Mouse (Mus musculus) T-helper 1 cell (primary cell): ENCODE measurements around the gene Adgrb3.

Source experiments
- in situ Hi-C: fragments of 300-600 bp; cut with MboI, MseI; formaldehyde crosslinking; loops from one replicate; pipeline ENCODE4 v1.15.1; 2025; ENCODE audit warnings: high pct_unique_total_duplicates

The Adgrb3 gene

DNA sequence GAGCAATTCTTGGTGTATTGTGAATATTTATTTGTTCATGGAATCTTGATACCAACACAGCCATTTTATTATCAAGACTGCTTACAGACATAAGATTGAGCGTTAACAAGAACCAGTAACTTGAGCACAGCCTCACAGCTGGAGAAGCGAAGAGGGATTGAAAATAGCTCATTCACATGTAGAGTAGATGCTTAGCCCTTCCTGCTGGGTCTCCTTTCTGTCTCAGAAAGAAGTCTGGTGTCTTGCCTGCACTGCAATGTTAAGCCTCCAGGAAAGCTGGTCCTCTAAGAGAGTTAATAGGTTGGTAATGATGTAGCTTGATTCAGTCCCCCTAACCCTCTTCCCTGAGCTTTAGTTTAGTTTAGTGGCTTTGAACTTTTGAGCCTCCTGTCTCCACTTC lies 519.4 kb downstream of the Adgrb3 start:
- in situ Hi-C loops: no loop called here

DNA sequence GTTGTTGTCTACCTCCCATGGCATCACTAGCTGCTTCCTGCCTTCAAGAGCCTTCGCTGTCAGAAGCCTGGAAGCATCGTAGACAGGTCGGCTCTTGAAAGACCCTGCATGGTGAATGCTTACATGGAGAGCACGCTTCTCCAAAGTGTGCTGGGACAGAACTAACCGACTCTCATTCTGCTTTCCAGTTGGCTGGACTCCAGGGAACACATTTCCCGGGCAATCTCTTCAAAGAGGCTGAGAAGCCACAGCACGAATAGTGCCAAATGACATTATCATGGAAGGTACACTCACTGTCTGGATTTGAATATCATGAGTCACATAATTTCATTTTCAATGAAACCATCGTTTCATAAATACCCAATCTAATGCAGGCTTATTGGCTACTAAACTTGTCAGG lies 548.0 kb downstream of the Adgrb3 start:
- in situ Hi-C loops: no loop called here

DNA sequence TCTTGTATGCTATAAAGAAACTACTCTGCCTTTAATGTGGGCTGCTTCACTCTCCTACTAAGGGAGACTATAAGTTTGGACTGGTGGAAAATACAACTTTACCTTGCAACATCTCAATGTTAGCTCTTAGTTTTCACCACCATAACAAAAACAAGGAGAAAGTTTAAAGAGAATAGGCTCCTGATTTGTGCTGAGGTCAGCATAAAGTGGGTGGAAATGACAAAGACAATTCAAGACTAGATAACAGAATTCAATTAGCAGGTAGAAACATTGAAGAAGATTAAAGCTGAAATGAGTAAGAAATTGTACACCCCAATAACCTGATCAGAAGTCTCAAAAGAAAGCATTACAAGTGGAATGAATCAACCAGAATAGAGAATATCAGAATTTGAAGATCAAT lies 578.9 kb downstream of the Adgrb3 start:
- in situ Hi-C loops: no loop called here

DNA sequence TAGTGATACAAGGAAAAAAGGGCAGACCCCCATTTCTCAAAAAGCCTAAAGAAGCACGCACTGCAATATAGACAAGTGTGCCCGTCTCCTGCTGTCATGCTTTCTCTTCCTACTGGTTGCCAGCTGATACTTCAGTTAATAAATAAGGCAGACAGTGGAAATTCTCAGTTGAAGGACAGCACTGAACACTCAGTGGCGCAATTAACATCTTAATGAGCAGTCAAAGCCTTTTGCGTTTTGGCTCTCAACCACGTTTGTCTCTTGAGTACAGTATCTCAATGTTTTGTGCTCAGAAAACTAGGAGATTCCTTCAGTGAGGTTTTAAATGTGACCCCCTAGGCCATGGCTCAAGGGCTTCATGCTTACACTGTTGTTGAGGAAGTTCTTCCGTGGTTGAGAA lies 587.1 kb downstream of the Adgrb3 start:
- in situ Hi-C loops: no loop called here

DNA sequence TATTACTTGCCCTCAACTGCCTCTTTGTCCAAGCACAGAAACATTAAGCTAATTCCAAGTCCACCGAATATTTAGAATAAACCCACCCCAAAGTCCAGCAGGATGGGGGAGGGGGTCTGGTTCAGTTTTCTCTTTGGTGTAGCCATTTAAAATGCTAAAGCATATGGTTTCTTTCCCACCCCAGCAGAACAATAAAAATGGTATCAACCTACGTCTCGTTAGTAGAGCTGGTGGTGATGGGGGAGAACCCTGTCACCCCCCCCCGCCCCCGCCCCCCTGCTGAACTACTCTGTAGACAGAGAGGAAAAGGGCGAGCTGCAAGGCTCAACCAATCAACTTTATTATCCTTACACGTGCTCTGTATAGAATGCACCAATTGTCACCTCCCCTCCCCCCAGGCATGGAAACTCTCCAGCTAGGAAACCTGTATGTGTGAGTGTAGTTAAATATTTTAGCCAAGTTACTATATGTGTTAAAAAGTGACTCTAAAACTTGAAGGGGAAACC lies 600.2 kb downstream of the Adgrb3 start:
- in situ Hi-C loops: no loop called here

DNA sequence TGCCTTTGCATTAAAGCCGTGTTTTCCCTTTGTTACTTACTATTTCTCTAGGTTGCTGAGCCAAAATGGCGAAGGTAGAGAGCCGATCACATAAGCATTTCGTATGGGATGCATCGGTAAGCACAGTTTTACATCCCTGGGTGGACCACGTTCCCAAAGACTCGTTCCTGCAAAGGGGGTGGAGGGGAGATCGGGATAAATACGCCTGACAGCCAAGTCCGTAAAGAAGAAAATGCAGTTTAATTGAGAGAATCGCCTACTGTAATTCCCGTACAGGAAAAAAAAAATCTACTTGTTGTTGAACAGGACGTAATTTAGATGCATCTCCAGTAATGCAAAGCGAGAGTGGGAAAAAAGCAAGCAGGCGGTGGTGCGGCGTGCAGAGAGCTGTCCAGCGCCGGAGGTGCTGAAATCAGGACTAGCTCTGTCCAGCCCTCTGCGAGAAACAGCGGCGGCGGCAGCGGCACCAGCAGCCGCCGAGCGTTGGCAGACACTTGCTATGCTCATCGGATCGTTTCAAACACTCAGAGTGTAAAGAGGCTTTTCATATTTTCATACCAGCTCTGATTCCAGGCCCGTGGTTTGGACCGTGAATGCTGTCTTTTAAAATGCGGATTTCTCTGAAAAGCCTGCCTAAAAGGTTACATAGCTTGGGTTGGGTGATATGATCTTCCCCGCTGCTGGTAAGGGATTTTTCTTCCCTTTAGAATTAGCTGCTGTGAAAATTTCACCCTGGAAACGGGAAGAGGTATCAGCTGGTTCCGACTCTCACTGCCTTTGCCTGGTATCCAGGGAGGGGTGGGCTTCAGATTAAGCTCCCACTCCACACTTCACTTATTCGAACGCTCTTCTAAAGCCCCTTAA lies 600.9 kb downstream of the Adgrb3 start:
- in situ Hi-C loops: no loop called here

DNA sequence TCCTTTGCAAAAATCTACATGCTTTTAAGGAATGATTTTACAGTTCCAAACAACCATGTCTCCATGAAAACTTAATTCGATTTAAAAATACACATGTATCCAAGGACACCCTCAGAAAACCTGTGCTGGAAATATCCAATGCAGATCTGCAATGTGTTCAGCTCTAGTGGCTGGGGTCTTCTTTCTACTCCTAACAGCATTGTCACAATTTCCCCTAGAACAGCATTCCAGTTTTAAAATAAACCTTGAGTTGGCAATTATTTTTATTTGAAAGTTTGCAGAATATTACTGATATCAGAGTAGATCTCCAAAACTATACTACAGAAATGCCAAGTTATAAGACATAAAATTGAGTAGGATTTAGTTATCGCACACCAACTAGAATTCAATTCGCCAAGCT lies 601.6 kb downstream of the Adgrb3 start:
- in situ Hi-C loops: no loop called here

DNA sequence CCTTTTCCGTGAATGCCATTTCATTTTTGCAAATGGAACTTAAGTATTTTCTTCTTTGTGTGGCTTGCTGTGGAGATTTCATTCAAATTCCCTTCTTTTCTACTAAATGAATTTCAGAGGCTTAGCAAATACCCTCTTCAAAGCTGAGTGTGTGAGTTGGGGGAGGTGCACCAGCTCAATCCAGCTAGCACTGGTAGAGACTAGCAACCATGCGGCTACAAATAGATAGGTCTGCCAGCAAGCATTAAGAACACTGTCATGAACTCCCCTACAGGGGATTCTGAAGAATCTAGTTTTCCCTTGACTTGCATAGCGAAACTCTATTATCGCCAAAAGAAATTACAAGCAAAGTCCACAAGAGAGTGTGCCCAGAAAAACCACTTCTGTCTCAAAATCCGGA lies 624.9 kb downstream of the Adgrb3 start:
- in situ Hi-C loops: loop anchor here (25.0 kb wide), 1 partner anchor 408 kb away; no protein-coding TSS in a partner anchor

DNA sequence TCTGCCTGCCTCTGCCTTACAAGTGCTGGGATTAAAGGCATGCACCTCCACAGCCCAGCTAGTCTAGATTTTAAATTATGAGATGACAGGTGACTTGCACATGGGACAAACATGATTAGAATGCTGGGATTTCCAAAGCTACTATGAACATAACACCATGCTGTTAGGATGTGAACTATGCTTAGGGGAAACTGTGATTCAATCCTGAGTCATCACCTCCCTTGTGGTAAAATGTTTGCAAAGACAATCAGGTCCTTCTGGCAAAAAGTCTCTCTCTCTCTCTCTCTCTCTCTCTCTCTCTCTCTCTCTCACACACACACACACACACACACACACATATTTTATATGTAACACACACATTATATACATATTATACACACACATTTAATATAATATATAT lies 630.1 kb downstream of the Adgrb3 start:
- in situ Hi-C loops: no loop called here

DNA sequence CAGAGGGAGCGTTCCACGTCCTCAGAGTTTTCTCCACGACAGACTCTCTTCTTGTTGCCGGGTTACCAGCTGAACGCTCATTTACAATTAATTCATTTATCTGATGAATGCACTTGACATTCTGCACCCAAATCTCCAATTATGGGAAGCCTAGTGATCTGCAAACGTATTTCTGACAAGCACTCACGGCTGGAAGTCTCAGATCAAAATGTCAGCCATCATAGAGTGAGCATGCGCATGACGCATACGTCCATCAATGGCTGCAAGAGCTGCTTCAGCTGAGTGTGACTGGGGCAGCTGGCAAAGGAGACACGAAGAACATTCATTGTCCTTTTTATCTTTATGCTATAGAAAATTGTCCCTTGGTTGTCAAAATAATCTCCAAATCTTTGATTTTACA lies 637.5 kb downstream of the Adgrb3 start:
- in situ Hi-C loops: no loop called here

DNA sequence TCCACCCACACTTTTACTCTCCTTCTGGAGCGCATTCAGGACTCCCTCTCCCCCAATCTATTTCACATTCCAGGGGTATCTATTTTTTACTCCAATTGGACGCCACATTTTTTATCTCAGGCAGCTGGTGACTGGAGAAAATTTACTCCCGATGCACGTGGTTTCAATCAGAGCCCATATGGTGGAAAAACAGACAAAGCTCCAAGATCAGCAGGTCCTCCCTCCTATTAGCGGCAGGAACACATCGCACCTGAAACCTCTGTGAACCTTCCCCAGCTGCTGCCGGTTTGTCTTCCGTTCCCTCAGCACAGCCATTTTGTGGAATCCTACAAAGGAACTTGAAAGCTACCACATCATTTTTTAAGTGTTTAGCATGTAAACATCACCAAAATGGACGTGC lies 640.2 kb downstream of the Adgrb3 start:
- in situ Hi-C loops: no loop called here

DNA sequence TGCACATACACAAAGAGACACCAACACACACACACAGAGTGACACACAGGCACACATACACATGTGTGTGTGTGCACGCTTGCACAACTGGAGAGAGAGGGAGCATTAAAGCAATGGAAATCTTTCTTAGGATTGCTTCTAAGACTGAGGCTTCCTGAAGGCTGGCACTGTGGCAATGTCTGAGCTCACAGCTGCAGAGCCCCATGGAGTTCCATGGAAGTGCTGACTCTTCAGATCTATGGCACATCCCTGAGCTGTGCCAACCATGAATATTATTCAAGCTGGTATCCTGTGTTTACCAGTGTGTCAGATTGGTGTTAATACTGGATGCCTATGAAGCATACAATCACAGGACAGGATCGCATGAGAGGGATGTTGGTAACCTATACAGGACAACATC lies 643.6 kb downstream of the Adgrb3 start:
- in situ Hi-C loops: no loop called here

DNA sequence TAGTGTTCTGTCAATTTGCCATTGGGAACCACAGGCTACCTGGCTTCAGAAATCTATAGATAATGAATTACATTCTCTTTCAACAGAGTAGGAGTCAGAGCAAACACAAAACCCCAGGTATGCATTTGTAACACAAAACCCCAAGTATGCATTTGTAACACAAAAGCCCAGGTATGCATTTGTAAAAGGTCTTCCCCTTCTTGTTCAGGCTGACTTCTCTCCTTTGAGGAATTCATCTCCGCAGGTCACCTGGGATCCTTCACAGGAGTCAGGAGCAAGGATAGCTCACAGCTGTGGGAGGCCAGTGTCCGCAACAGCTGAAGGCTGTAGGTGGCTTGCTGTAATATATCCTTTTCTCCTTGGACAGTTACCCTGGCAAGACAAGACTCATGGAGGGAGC lies 647.6 kb downstream of the Adgrb3 start:
- in situ Hi-C loops: no loop called here

DNA sequence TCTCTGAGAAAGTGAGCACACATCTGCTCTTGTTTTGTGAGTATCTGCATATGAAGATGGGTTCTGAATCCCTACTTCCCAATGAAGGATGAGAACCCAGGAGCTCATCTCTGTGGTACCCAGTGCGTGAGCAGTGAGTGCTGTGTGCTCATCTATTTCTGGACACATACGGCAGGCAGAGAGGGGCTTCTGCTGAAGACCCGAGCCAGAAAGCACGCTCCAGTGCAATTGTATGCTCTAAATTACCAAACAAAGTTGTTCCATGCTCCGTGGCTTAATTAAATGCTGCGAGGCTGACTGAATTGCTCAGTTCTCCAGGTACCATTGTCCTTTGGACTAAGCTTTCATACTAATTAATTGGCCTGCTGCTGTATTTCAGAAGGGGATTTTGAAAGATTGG lies 648.9 kb downstream of the Adgrb3 start:
- in situ Hi-C loops: no loop called here

DNA sequence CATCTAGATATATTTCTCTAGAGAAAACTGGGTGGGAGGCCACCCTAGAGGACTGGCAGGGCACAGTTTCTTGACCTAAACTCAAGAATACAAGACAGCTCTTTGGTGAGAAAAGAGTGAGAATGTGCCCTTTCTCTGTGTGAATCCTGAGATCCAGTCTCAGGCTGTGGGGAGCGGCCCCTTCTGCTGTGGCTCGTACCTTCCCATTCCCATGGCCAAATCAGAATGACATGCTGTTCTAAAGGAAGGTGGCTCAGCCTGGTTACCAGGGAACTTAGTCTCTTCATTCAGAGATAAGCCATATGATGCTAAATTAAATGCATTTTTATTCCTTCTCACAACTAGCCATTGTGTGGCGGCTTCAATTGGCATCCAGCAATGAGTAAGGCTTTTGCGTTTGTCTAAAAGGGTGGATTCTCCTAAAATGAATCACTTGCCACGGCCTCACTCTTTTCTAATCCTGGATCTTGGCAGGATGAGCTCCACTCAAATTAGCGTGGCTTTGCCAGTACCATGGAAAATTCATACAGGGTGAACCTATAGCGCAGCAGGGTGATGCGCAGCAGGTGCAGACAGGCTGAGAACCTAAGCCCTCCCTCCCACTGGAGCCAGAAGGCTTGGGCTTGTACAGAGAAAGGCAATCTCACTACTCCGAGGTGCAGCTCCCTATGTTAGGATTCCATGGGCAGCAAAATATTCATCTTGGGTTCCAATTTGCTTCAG lies 649.5 kb downstream of the Adgrb3 start:
- in situ Hi-C loops: no loop called here

DNA sequence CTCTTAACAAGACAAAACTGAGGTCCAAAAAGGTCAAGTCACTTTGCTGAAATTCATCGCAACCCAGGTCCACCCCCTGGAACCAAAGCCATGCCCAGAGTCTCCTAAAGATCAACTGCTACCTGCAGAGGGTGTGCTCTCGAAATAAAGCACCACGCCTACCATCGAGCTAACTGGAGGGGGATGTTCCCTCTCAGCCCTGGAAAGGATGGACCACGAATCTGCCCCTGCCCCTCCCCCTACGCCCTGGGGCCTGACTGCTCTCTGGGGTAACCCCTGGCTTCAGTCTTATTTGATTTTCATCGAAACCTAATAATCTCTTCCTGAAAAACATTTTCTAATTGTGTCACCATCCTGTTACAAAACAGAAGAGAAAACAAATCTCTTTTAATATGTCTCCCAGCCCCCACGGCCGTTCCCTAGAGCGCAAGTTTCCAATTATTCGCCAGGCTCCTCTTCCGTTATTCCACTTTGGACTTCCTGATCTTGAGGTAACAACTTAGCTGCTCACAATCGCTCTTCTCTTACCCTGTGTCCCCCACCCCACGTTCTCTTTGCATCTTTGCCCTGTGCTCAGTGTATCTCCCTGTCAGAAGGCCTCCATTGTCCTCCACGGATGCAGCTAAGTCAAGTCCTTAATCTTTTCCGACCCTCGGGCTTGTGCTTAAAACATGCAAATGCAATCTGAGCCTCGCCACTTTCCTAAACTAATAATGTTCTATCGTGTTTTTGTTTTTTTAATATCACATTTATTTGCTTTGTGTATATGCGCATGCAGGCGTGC lies 651.0 kb downstream of the Adgrb3 start:
- in situ Hi-C loops: no loop called here

DNA sequence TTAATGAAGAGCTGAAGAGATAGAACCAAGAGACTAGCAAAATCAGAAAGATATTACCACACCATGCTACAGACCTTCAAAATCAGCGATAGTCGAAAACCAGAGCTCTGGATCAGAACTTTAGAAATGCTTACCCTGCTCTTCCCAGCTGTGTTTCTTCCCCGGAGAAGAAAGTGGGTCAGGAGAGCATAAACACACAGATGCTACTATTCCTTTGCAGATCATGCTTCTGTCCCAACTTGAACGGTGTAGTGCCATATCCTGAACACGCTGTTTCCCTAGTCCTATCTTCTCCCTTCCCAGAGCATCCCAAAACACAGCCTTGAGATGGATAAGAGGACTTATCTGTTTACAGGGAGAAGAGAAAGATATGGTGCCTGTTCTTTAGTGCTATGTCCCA lies 662.4 kb downstream of the Adgrb3 start:
- in situ Hi-C loops: loop anchor here (10.0 kb wide), 1 partner anchor 812 kb away; no protein-coding TSS in a partner anchor

DNA sequence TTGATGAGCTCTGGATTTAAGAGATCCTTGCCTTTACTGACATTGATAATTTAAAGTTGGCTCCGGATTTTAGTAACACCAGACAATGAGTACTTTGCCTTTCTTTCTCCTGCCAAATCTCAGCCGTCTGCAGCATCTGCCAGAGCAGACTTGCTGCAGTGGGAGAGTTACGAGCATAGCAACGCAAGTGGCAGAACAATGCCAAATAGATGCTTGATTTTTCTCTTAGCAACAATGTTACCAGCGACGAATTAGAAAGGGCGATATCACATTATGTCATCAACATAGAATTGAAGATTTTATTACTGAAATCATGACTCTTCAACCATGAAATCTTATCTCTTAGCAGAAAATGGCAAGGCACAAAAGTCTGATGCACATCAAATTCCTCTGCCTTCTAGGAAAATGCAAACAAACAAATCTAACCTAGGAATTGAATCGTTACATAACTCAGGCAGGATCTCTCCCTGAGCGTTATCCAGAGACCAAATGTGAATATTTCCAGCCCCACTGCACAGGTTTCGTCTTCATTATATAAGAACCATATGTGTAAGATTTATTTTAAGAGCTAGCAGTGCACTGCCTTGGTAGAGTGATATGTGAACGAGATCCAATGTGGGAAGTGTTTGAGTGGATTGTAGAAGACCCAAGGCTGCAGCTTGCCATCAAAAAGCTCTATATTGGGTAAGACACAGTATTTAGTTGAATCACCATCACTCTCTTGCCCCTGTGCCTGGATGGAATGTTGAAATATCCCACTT lies 663.3 kb downstream of the Adgrb3 start:
- in situ Hi-C loops: loop anchor here (10.0 kb wide), 1 partner anchor 811 kb away; no protein-coding TSS in a partner anchor

DNA sequence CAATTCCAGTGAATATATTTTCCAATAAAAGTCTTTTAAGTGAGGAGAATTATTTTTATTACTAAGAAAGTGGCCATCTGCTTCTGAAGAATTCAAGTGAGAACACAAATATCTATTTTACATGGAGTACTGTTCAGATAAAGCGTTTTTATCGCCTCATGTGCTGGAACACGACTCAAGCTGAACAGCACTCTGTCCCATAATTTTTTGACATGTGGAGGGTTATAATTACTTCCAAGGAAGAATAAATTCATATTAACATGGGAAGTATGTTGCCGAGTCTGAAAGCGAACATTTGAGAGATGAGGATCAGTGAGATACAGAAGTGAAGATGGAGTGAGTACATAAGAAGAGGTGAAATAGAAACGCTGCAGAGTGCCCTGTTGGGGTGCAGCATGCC lies 665.9 kb downstream of the Adgrb3 start:
- in situ Hi-C loops: loop anchor here (10.0 kb wide), 1 partner anchor 809 kb away; no protein-coding TSS in a partner anchor

DNA sequence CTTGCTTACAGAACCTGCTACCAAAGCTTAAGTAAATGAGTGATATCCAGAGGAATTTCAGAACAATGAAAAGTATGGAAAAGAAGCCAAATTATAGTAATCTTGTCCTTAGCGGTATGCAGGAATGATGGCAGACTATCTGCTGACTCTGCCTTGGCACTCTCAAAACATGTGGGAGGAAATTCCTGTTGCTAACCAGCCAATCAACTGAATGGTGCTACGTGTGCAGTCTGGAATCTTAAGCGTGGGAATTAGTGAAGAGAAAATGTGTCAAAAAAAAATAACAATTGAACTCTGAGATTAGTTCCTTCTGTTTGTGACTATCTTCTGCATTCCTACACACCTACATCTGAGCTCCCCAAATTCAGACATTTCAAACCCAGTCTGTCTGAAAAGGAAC lies 683.3 kb downstream of the Adgrb3 start:
- in situ Hi-C loops: no loop called here

DNA sequence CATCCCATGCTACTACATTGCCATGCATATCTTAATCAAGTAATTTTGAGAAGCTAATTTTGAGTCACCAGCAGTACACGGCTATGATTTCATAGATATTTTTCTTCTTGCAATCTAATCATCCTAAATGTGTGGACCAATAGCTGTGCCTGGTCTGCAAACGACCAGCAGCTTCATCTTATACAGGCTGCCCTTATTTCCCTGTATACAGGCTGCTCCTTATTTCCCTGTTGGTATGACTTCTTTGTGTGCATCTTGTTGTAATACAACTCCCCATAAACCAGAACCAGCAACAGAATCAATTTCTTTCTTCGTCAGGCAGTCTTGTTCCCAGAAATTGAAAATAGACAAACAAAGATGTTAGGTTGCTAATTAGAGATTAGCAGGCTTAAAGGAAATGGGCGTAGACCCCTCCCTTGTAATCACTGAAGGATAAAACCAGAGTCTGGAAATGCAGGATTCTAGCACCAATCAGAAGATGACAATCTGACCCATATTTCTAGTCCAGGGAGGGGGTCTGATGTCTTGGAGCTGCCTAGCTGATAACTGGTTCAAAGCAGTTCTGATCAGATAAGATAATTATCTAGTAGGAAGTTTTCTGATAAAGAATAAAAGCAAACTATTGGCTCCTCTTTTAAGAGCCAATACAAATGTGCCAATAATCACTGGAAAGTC lies 697.2 kb downstream of the Adgrb3 start:
- in situ Hi-C loops: no loop called here
